In the genomic region with DNA sequence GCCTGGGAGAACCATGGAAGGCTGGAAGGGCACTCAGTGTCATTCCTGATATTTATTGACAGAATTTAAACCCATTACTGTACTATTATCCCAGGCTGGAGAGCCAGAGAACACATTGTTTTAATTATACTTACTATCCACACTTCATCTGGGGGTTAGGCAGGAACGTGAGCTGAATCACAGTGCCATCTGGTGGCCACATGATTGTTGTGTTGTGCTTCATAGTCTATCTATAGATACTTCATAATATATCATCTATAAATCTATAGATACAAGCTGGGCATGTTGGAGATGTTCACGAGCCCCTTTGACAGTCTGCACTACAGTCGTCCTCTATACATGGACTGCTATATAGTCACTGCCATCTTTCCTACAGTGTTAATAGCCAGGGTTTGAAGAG, we compare ENCODE assay signal across 8 mouse cellular contexts. TPM values are rescaled to one million over a fixed set of nuclear protein-coding genes. Genes with fewer than 3 reads are reported as not detected.
DNase-seq lines count a peak whose midpoint lies in the region; ATAC-seq lines count a peak whose summit lies in the region.

No protein-coding gene starts in this region.

- no peak overlapping the region for H3K4me2 ChIP-seq in embryonic facial prominence, embryonic 14.5 days (ENCODE audit: low read depth, low read length)
- no peak overlapping the region for H3K4me2 ChIP-seq in midbrain, embryonic 13.5 days (replicated peaks)

- intact Hi-C loops in left cerebral cortex, postnatal 36 days (cut with DNase I), result loop anchor here (5.0 kb wide), 1 partner anchor 100 kb away; no protein-coding TSS in a partner anchor

- peak; percentile 61; the same call in 1 of the 2 replicates for ATAC-seq in embryonic facial prominence, embryonic 14.5 days (ENCODE audit: low read depth)
- peak; percentile 58; the same call in 1 of the 2 replicates for ATAC-seq in midbrain, embryonic 13.5 days

- H3K27ac ChIP-seq in embryonic facial prominence, embryonic 14.5 days (replicated peaks; ENCODE audit: low read depth, low read length), result no peak overlapping the region
- no peak overlapping the region for H3K27ac ChIP-seq in midbrain, embryonic 13.5 days

- peaks cover 10% of the 10 kb centered on the region for H3K36me3 ChIP-seq in embryonic facial prominence, embryonic 14.5 days (ENCODE audit: control insufficient read depth, insufficient read depth, low read length)
- H3K36me3 ChIP-seq in midbrain, embryonic 13.5 days, result peaks cover 23% of the 10 kb centered on the region

- DNase-seq in left cerebral cortex, adult 18-20 months (ENCODE audit: low spot score in 2 of 2), result peak; percentile 64 to 69
- DNase-seq in left cerebral cortex, postnatal 36 days (ENCODE audit: low spot score in 2 of 2), result no peak
- peak; percentile 25 for DNase-seq in ES-CJ7 (ENCODE audit: low read depth, low spot score)
- DNase-seq in adrenal gland, postnatal 14 days, result peak; percentile 65
- DNase-seq in embryonic facial prominence, embryonic 14.5 days (ENCODE audit: low spot score), result peak; percentile 81
- DNase-seq in kidney, postnatal 10 days, result peak; percentile 81
- no peak for DNase-seq in ovary, adult 18-20 months (ENCODE audit: low spot score)

- H3K27me3 ChIP-seq in embryonic facial prominence, embryonic 14.5 days (replicated peaks; ENCODE audit: control insufficient read depth, insufficient read depth, low read length), result no peaks in the 10 kb centered on the region
- no peaks in the 10 kb centered on the region for H3K27me3 ChIP-seq in midbrain, embryonic 13.5 days

- no peaks in the 10 kb centered on the region for H3K9me3 ChIP-seq in embryonic facial prominence, embryonic 14.5 days (ENCODE audit: control insufficient read depth, low read length)
- no peaks in the 10 kb centered on the region for H3K9me3 ChIP-seq in midbrain, embryonic 13.5 days

- peaks cover 9% of the 10 kb centered on the region for H3K4me1 ChIP-seq in embryonic facial prominence, embryonic 14.5 days (ENCODE audit: control insufficient read depth, insufficient read depth, low read length)
- H3K4me1 ChIP-seq in midbrain, embryonic 13.5 days (replicated peaks), result 0 out of 2 replicates have a peak, but pooled peaks cover 3% of the 10 kb centered on the region

- WGBS in embryonic facial prominence, embryonic 14.5 days, result 40% methylated on average over 3 of the region's 3 CpGs
- WGBS in midbrain, embryonic 13.5 days, result 38% methylated on average over 3 of the region's 3 CpGs

- no peak overlapping the region for H3K4me3 ChIP-seq in embryonic facial prominence, embryonic 14.5 days (ENCODE audit: low read depth, low read length)
- no peak overlapping the region for H3K4me3 ChIP-seq in midbrain, embryonic 13.5 days (replicated peaks)

- H3K9ac ChIP-seq in embryonic facial prominence, embryonic 14.5 days (ENCODE audit: low read depth, low read length), result no peak overlapping the region
- H3K9ac ChIP-seq in midbrain, embryonic 13.5 days (replicated peaks), result no peak overlapping the region

RNA-seq across cellular contexts. Expression of a gene that starts 51.4 kb away (rescaled TPM):
- 10 to 100 TPM; 54.0 to 66.9 TPM for total RNA-seq in left cerebral cortex, adult 18-20 months (2021)
- total RNA-seq in left cerebral cortex, postnatal 36 days (2021), result 10 to 100 TPM; 54.4 to 72.2 TPM
- 36.5 and 42.6 TPM in 2 replicates for total RNA-seq in adrenal gland, postnatal 14 days (2021)
- polyA plus RNA-seq in embryonic facial prominence, embryonic 14.5 days (2014; fragmentation: Nextera tagmentation; extraction: Ambion mirVana), result 17.0 and 19.2 TPM in 2 replicates
- 14.9 and 16.6 TPM in 2 replicates for polyA plus RNA-seq in midbrain, embryonic 13.5 days (2015; fragmentation: Nextera tagmentation; extraction: Ambion mirVana)

Comparison
In these comparisons a context has a peak if more than half of its experiments do, and no peak if none do; other contexts are left out.
1. DNase-seq: peak in left cerebral cortex, adult 18-20 months (2 of 2), ES-CJ7 (single experiment), adrenal gland, postnatal 14 days (single experiment), embryonic facial prominence, embryonic 14.5 days (single experiment) and kidney, postnatal 10 days (single experiment); none in left cerebral cortex, postnatal 36 days (0 of 2) and ovary, adult 18-20 months (single experiment).